Mouse (Mus musculus): ENCODE data around the gene Abcd1. TPM values are rescaled to one million over a fixed set of nuclear protein-coding genes. Genes with fewer than 3 reads are reported as not detected.

Gene Abcd1
- 12.0 and 16.9 TPM in 2 replicates for total RNA-seq (2017)

- ATAC-seq (replicated peaks; ENCODE audit: low read depth, poor library complexity, severe bottlenecking) = peak; percentile 83
Measured at GRCm38 (mm10) chrX:73716109-73716661, at the start of gene Abcd1, which contains the start of gene Bcap31. Gene Abcd1 (plus strand): TSS chrX:73716597. Gene Bcap31 (minus strand): TSS chrX:73716175.

DNA sequence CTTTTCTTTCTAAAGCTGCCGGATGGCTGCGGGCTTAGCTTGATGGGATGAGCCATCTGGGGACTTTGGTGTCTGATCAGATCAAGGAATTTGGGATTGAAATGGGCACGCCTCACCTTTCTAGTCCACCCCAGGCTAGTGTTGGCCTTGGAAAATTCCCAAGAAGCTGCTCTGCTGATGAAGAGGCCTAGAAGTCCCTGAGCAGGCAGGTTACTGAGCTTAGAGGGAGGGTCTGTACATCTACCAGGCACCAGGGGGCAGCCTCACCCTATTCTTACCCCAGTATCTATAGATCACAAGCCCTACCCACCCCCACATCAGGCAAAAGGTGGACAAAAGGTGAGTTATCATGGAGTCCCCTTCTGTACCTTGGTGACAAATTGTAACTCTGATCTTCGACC, 44.4 kb upstream of the Abcd1 start:
- ATAC-seq (replicated peaks; ENCODE audit: low read depth, poor library complexity, severe bottlenecking) = peak; percentile 89

DNA sequence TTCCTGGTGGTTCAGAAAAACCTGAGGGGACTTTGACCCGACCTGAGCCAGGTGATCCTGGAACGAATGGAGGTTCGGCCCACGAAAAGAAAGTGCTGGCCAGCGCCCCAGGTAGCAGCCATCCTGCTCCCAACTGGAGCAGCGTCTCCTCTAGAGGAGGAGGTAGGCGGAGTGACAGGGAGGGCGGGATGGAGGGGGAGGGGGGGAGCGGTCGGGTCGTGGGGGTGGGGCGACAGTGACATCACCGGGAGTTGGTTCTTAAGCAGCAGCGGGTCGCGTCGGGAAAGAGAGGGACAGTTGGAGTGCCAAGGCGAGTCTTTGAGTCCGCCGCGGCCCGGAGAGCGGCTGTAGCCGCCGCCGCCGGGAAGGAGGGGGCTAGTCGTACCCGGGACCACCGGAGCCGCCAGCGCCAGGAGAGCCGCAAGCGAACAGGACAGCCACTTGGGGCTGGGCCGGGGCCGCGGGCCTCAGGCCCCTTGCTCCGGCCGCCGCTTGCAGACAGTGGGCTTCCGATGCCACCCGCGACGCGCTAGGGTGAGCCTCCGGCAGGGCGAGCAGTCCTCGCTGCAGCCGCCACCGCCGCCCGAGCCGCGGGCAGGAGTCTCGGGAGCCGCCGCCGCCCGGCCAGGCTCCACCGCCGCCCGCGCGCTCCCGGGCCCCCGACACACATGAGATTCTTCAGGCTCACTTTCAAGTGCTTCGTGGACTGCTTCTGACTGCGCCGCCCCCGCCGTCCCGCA, 43.3 kb upstream of the Abcd1 start, which contains the start of gene Slc6a8:
Gene Slc6a8, plus strand, starts transcription at position 272 of the 740 bp plus-strand sequence.
- peak; percentile 48; the same call in 1 of the 2 replicates for ATAC-seq (replicated peaks; ENCODE audit: low read depth, poor library complexity, severe bottlenecking)

- ATAC-seq (replicated peaks; ENCODE audit: low read depth, poor library complexity, severe bottlenecking) = no peak
Measured at GRCm38 (mm10) chrX:73673619-73673967, 42.8 kb upstream of the Abcd1 start.

DNA sequence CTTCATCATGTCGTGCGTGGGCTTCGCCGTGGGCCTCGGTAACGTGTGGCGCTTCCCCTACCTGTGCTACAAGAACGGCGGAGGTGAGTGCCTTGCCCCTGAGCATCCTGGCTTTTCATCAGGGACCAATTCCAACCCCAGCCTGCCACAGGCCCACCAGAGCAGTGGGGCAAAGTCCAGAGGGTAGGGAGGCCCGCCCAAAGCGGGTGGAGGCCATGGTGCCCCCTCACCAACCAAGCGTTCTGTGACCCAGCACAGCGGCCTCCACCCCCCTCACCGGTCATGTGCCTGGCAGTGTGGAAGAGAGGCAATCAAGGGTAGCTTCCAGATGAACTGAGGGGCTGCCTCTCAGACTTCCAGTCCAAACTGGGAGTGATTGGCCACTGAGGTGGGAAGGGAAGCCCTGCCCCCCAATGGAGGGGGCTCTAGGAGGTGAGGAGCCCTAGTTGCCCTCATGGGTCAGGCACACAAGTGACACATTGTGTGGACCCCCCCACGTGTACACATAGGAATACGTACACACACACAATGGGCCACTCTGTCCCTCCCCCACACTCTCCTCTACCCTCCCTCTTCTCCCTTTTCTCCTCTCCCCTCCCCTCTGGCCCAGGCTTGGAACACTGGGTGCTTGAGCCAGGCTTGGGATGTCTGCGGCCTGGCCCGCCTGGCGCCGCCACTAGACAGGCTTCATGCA, 42.3 kb upstream of the Abcd1 start:
- ATAC-seq (replicated peaks; ENCODE audit: low read depth, poor library complexity, severe bottlenecking) = no peak

DNA sequence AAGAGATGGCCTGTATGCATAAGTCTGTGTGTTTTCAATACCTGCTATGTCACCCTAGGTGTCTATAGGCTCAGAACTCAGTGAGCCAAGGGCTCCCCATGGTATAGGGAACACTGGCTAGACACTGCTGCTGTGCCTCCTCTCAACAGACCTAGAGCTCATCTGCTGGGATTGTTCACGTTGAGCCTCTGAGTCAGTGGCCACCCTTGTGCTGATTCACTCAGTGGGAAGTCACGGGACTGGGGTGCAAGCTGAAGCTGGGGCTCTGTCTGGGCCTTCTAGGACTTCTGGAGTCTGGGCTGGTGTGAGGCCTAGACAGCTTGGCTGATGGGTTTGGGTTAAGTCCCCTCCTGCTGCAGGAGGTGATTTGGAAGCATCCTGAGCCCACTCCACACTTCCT, 41.2 kb upstream of the Abcd1 start:
- no peak for ATAC-seq (replicated peaks; ENCODE audit: low read depth, poor library complexity, severe bottlenecking)

- ATAC-seq (replicated peaks; ENCODE audit: low read depth, poor library complexity, severe bottlenecking) = no peak
Measured at GRCm38 (mm10) chrX:73676668-73677067, 39.7 kb upstream of the Abcd1 start.

DNA sequence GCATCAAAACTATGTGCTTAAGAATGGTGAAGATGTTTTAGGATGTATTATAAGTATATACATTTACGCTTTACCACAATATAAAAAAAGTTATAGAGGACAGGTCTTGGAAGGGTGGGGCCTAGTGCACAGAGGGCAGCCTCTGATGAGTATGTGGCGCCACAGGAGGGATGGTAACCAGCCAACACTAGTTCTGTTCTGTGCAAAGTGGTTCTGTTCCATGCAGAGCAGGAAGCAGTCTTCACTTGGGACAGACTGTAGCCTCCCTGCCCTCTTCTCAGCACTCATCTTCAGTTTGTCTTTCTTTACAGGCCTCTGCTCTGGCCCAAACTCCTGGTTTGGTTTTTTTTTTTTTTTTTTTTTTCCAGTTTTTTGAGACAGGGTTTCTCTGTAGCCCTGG, 32.2 kb upstream of the Abcd1 start:
- no peak for ATAC-seq (replicated peaks; ENCODE audit: low read depth, poor library complexity, severe bottlenecking)

DNA sequence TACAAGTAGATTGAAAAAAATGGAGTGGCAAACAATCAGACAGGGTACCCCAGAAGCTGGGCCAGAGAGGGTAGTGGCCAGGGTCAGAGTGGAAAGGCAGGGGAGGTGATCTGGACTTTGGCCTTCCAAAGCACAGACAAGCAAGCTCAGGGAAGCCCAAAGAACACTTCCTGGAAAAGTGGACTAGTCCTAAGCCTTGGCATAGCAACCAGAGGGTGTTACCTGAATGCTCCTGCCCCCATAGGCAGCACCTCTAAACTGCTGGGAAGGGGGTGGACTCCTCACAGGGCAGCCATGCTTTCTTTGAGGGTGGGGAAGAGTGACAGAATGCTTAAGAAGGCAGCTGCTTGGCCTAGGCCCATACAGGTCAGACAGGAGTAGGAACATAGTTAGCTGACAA, 31.4 kb upstream of the Abcd1 start:
- ATAC-seq (replicated peaks; ENCODE audit: low read depth, poor library complexity, severe bottlenecking) = no peak

GRCm38 (mm10) chrX:73685629-73686028, 30.8 kb upstream of the Abcd1 start:
- ATAC-seq (replicated peaks; ENCODE audit: low read depth, poor library complexity, severe bottlenecking) = peak; percentile 29; the same call in 1 of the 2 replicates

- ATAC-seq (replicated peaks; ENCODE audit: low read depth, poor library complexity, severe bottlenecking) = peak; percentile 96
Measured at GRCm38 (mm10) chrX:73690917-73691629, 25.3 kb upstream of the Abcd1 start.

DNA sequence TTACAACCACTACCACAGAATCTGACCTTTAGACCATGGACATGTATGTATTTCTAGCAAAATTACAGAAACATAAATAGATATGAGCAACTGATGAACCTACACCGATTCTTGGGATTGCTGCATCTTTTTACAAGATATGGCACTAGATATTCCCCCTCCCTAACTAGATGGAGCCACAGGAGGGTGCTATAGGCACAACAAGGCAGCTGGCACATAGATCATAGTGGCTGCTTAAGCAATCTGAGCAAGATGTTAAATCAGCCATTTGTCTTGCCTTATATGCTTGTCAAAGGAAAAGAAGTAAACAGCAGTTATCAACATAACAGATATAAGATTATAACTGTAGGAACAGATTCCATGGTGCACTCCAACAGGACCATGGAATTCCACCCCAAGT, 15.9 kb upstream of the Abcd1 start:
- ATAC-seq (replicated peaks; ENCODE audit: low read depth, poor library complexity, severe bottlenecking) = no peak

GRCm38 (mm10) chrX:73715476-73716108, 805 bp upstream of the Abcd1 start:
- peak; percentile 10; the same call in 1 of the 2 replicates for ATAC-seq (replicated peaks; ENCODE audit: low read depth, poor library complexity, severe bottlenecking)

DNA sequence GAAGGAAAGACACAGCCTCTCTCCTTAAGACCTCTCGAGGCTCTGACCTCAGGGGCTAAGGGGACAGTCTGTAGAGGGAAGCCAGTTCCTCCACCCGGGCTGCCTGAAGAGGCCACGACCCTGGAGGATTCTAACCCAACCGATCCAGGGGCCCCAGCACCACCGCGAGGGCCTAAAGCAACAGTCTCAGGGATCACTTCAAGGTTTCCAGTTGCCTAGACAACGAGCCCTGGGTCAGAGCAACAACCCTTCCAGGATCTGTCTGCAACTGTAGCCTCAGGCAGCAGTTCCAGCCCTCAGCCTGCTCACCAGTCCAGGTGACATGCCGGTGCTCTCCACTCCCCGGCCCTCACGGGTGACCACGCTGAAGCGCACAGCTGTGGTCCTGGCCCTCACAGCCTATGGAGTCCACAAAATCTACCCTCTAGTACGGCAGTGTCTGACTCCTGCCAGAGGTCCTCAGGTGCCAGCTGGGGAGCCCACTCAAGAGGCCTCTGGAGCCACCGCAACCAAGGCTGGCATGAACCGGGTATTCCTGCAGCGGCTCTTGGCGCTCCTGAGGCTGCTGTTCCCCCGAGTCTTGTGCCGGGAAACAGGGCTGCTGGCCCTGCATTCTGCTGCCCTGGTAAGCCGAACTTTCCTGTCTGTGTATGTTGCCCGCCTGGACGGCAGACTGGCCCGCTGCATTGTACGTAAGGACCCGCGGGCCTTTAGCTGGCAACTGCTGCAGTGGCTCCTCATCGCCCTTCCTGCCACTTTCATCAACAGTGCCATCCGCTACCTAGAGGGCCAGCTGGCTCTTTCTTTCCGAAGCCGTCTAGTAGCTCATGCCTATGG, 530 bp downstream of the Abcd1 start:
- ATAC-seq (replicated peaks; ENCODE audit: low read depth, poor library complexity, severe bottlenecking) = no peak; the same call in 1 of the 2 replicates

- ATAC-seq (replicated peaks; ENCODE audit: low read depth, poor library complexity, severe bottlenecking) = no peak
Measured at GRCm38 (mm10) chrX:73717667-73718066, 1.3 kb downstream of the Abcd1 start.

GRCm38 (mm10) chrX:73718271-73718670, 1.9 kb downstream of the Abcd1 start:
- no peak for ATAC-seq (replicated peaks; ENCODE audit: low read depth, poor library complexity, severe bottlenecking)

- 0 out of 2 replicates have a peak, but pooled peaks have one; percentile 8 for ATAC-seq (replicated peaks; ENCODE audit: low read depth, poor library complexity, severe bottlenecking)
Measured at GRCm38 (mm10) chrX:73718686-73719362, 2.4 kb downstream of the Abcd1 start.

DNA sequence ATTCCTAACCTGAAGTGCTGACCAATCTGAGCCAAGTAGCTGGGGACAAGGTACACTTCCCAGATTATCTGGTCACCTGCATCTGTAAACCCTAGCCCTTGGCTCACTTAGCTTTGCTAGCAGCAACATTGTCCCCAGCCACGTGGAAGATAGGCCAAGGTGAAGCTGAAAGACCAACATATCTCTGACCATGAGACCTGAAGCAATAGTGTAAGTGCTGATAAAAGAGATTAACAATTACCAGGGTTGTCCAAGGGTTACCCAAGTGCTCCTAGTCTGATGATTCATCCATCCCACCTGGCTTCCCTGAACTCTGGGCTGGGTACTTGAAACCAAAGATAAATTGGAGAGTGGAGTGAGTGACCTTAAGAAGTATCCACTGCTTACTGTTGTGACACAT, 14.5 kb downstream of the Abcd1 start:
- no peak for ATAC-seq (replicated peaks; ENCODE audit: low read depth, poor library complexity, severe bottlenecking)

- peak; percentile 60; the same call in 1 of the 2 replicates for ATAC-seq (replicated peaks; ENCODE audit: low read depth, poor library complexity, severe bottlenecking)
Measured at GRCm38 (mm10) chrX:73738155-73738554, 21.8 kb downstream of the Abcd1 start.
